Mouse (Mus musculus) lung, postnatal 0 days (tissue): ENCODE data around the gene Dnajc19.

Experiments
- CTCF ChIP-seq: IDR thresholded peaks from 2 replicates; pipeline ENCODE4 v1.5.1; 2016; ENCODE audit warnings: antibody characterized with exemption, mild to moderate bottlenecking
- EP300 ChIP-seq: IDR thresholded peaks from 2 replicates; pipeline ENCODE4 v1.6.1; 2016; ENCODE audit warnings: antibody characterized with exemption, mild to moderate bottlenecking, control low read depth

DNA sequence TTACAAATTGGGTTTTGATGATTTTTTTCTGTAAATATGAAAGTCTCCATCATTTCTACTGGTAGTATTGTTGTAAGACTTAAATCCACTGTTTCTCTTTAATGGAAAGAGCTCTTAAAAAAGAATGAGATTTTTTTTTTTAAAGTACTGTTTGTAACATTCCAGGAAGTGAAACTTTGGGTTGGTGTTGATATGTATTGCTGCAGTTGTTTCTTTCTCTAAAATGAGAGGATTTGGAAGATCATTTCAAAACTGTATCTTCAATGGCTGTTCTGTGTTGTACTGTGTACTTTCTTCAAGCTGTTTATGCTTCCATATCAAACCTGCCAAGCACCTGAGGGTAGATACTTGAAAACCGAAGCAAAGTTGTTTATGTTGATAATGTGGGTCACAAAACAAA lies 46.3 kb downstream of the Dnajc19 start:
- TF ChIP-seq CTCF (no peak), EP300 (no peak)
